Mouse (Mus musculus): ENCODE measurements around the gene 6330409D20Rik.

- no peak for TF ChIP-seq CTCF (IDR thresholded peaks at IDR 0.05; ENCODE audit: low read depth, low read length)
- TF ChIP-seq GATA2 (IDR thresholded peaks at IDR 0.05; ENCODE audit: borderline replicate concordance, low read depth, low read length): no peak
Measured at GRCm38 (mm10) chr2:32776192-32776591, 35.4 kb upstream of the 6330409D20Rik start.
